Mouse (Mus musculus): ENCODE results near the gene Mylk. TPM values are rescaled to one million over a fixed set of nuclear protein-coding genes. Genes with fewer than 3 reads are reported as not detected.

Mylk gene
- 250 TPM for polyA plus RNA-seq (2014; fragmentation: Illumina TruSeq; extraction: RNeasy Lipid Tissue Mini Kit (QIAGEN cat#74804))

GRCm38 (mm10) chr16:34745065-34745585, at the start of gene Mylk:
Gene Mylk (plus strand): TSS chr16:34745210.

GRCm38 (mm10) chr16:35022242-35023137, 277.5 kb downstream of the Mylk start, which contains the start of gene Hacd2:
Gene Hacd2 (plus strand): TSS chr16:35022428.

Other genes with a start within 250 kb of the Mylk start
- gene Kalrn, start 171.7 kb upstream of the Mylk start, polyA plus RNA-seq (2014; fragmentation: Illumina TruSeq; extraction: RNeasy Lipid Tissue Mini Kit (QIAGEN cat#74804)) = 5.5 TPM
- gene Ropn1, start 95.3 kb upstream of the Mylk start, polyA plus RNA-seq (2014; fragmentation: Illumina TruSeq; extraction: RNeasy Lipid Tissue Mini Kit (QIAGEN cat#74804)) = not detected
- gene Ccdc14, start 54.6 kb upstream of the Mylk start, polyA plus RNA-seq (2014; fragmentation: Illumina TruSeq; extraction: RNeasy Lipid Tissue Mini Kit (QIAGEN cat#74804)) = 11.0 TPM